Mouse (Mus musculus): ENCODE data around the gene Bace2. TPM values are rescaled to one million over a fixed set of nuclear protein-coding genes. Genes with fewer than 3 reads are reported as not detected.

Gene Bace2
- polyA plus RNA-seq, 1 experiment from 2014 or later, result 4.8 TPM

DNA sequence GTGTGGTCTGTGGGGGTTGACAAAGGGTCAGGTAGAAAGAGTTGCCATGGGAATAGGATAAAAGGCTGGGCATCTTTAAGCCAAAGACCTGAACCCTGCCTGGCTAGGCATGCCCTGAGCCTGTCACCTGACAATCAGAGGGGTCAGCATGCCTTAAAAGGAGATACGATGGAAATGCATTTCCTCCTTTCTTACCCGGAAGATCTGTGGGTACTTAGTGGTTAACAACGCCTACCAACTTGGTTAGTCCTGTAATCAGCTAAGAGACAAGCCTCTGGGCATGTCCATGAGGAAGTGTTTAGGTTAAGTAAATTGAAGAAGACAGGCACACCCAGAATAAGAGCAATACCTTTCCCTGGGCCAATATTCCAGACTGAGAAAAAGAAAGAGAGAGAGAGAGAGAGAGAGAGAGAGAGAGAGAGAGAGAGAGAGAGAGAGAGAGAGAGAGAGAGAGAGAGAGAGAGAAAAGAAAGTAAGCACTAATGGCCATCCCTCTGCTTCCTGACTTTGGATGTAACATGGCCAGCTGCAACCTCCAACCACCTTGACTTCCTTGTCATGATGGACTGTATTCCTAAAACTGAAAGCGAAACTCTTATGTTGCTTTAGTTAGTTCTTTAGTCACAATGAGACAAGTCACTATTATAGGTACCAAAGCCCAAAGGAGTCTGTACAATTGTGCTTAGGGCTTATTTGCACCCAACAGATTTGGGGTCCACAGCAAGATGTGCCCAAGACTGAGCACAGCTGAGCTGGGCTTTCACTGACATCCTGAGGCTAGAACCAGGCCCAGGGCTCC lies 111.7 kb downstream of the Bace2 start:
- no peaks in the 10 kb centered on the region for H3K27me3 ChIP-seq (ENCODE audit: control insufficient read depth, insufficient read depth, low read length)
- no peaks in the 10 kb centered on the region for H3K9me3 ChIP-seq (ENCODE audit: control insufficient read depth, low read length)
- no peaks in the 10 kb centered on the region for H3K4me1 ChIP-seq (ENCODE audit: control insufficient read depth, insufficient read depth, low read length)
- WGBS, result 75% methylated on average over 4 of the region's 4 CpGs
- no peaks in the 10 kb centered on the region for H3K36me3 ChIP-seq (ENCODE audit: control insufficient read depth, insufficient read depth, low read length)
- no peak overlapping the region for H3K4me3 ChIP-seq (replicated peaks; ENCODE audit: low read depth, low read length)
- DNase-seq (no peak), ATAC-seq (ENCODE audit: low FRiP score, low TSS enrichment) (no peak)
- H3K4me2 ChIP-seq (ENCODE audit: low read length), result no peak overlapping the region
- H3K27ac ChIP-seq (replicated peaks; ENCODE audit: low read depth, low read length), result no peak overlapping the region
- H3K9ac ChIP-seq (replicated peaks; ENCODE audit: low read length), result no peak overlapping the region

DNA sequence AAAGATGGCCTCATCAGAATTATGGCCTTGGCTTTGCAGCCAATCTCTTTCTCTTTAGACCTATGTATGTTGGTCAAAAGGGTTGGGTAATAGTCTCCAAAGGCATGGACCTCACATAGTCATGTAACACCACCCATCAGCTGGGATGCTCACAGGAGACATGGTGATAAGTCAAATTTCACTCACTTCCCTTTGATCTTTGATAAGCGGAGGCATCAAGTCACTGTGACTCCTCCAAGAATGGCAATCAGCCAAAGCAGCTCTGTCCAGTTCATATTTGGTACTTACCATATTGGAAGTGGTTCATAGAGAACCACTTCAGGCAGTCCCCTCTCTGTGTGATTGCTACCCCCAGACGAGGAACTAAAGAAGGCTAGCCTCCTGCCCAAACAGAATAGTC lies 118.1 kb downstream of the Bace2 start:
- Histone ChIP-seq H3K9me3 (ENCODE audit: control insufficient read depth, low read length) (no peaks in the 10 kb centered on the region), H3K4me1 (ENCODE audit: control insufficient read depth, insufficient read depth, low read length) (no peaks in the 10 kb centered on the region), H3K27ac (replicated peaks; ENCODE audit: low read depth, low read length) (no peak overlapping the region), H3K4me2 (ENCODE audit: low read length) (no peak overlapping the region), H3K27me3 (ENCODE audit: control insufficient read depth, insufficient read depth, low read length) (no peaks in the 10 kb centered on the region), H3K9ac (replicated peaks; ENCODE audit: low read length) (no peak overlapping the region), H3K36me3 (ENCODE audit: control insufficient read depth, insufficient read depth, low read length) (no peaks in the 10 kb centered on the region), H3K4me3 (replicated peaks; ENCODE audit: low read depth, low read length) (no peak overlapping the region)
- WGBS, result 83% methylated on average over 2 of the region's 2 CpGs
- DNase-seq, result no peak
- no peak for ATAC-seq (ENCODE audit: low FRiP score, low TSS enrichment)

DNA sequence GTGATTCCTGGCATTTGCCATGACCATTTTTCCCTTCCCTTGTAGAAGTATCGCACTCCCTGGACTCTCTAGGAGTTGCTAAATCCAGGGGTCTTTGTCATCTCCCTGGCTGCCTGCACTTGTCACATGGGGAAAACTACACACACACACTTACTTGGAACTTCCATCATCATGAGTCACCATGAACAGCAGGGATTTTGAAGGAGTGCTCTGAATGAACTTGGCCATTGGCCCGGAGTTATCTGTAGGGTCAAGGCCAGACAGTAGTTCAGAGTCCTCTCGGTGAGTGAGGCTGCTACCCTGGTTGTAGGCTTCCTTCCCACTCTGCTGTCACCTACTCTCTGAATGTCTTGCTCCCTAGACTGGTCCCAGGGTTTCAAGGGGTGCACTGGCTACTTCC lies 119.0 kb downstream of the Bace2 start:
- Histone ChIP-seq H3K4me2 (ENCODE audit: low read length) (no peak overlapping the region), H3K27me3 (ENCODE audit: control insufficient read depth, insufficient read depth, low read length) (no peaks in the 10 kb centered on the region), H3K27ac (replicated peaks; ENCODE audit: low read depth, low read length) (no peak overlapping the region), H3K4me1 (ENCODE audit: control insufficient read depth, insufficient read depth, low read length) (no peaks in the 10 kb centered on the region), H3K4me3 (replicated peaks; ENCODE audit: low read depth, low read length) (no peak overlapping the region), H3K36me3 (ENCODE audit: control insufficient read depth, insufficient read depth, low read length) (no peaks in the 10 kb centered on the region), H3K9me3 (ENCODE audit: control insufficient read depth, low read length) (no peaks in the 10 kb centered on the region), H3K9ac (replicated peaks; ENCODE audit: low read length) (no peak overlapping the region)
- ATAC-seq (ENCODE audit: low FRiP score, low TSS enrichment) (no peak), DNase-seq (no peak)
- WGBS, result 93% methylated on average over 3 of the region's 3 CpGs

DNA sequence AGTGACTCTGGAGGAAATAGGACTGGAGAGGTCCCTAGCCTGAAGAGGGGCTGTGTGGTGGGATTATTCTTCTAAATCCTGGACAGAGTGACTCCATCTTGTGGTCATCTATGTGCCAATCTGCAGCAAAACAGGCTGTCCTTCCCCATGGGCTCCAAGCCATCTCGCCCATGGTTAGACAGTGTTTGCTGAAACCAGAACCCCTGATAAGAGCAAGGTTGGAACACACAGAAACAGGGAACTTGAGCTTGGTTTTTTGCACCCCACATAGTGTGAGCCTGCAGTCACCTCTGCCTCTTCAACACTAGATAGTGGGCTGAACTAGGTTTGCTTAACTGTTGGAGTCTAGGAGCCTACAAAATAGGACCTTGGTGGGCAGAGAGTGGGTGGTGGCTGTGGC lies 120.0 kb downstream of the Bace2 start:
- H3K4me1 ChIP-seq (ENCODE audit: control insufficient read depth, insufficient read depth, low read length), result no peaks in the 10 kb centered on the region
- no peak overlapping the region for H3K9ac ChIP-seq (replicated peaks; ENCODE audit: low read length)
- no peaks in the 10 kb centered on the region for H3K36me3 ChIP-seq (ENCODE audit: control insufficient read depth, insufficient read depth, low read length)
- no peak overlapping the region for H3K4me2 ChIP-seq (ENCODE audit: low read length)
- no peak for DNase-seq
- 89% methylated on average over 1 of the region's 1 CpGs for WGBS
- no peak for ATAC-seq (ENCODE audit: low FRiP score, low TSS enrichment)
- H3K4me3 ChIP-seq (replicated peaks; ENCODE audit: low read depth, low read length), result no peak overlapping the region
- H3K27me3 ChIP-seq (ENCODE audit: control insufficient read depth, insufficient read depth, low read length), result no peaks in the 10 kb centered on the region
- H3K27ac ChIP-seq (replicated peaks; ENCODE audit: low read depth, low read length), result no peak overlapping the region
- H3K9me3 ChIP-seq (ENCODE audit: control insufficient read depth, low read length), result no peaks in the 10 kb centered on the region

GRCm38 (mm10) chr16:97478655-97479054 lies 122.1 kb downstream of the Bace2 start:
- no peak for DNase-seq
- Histone ChIP-seq H3K9ac (replicated peaks; ENCODE audit: low read length) (no peak overlapping the region), H3K36me3 (ENCODE audit: control insufficient read depth, insufficient read depth, low read length) (no peaks in the 10 kb centered on the region), H3K4me2 (ENCODE audit: low read length) (no peak overlapping the region), H3K4me3 (replicated peaks; ENCODE audit: low read depth, low read length) (no peak overlapping the region), H3K27ac (replicated peaks; ENCODE audit: low read depth, low read length) (no peak overlapping the region), H3K27me3 (ENCODE audit: control insufficient read depth, insufficient read depth, low read length) (no peaks in the 10 kb centered on the region), H3K9me3 (ENCODE audit: control insufficient read depth, low read length) (no peaks in the 10 kb centered on the region), H3K4me1 (ENCODE audit: control insufficient read depth, insufficient read depth, low read length) (no peaks in the 10 kb centered on the region)
- 87% methylated on average over 2 of the region's 2 CpGs for WGBS
- no peak for ATAC-seq (ENCODE audit: low FRiP score, low TSS enrichment)

DNA sequence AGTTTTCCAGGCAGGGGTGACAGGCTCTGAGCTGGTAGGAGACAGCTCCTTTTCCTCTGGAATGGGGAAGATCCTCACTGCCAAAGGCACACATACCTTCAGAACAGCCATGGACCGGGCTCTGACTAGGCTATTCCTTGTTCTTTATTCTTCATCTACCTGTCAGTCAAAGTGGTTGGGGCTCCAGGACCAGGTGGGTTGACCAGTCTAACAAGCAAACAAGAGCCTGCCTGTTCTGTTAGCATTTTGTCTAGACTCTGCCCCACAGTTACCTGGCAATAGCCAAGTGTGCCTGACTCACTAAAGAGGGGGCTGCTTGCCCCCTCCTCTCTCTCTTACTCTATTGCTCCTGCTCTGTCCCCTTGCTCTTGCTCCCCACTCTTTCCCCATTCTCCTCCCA lies 135.8 kb downstream of the Bace2 start:
- no peak for ATAC-seq (ENCODE audit: low FRiP score, low TSS enrichment)
- no peak overlapping the region for H3K9ac ChIP-seq (replicated peaks; ENCODE audit: low read length)
- no peak overlapping the region for H3K27ac ChIP-seq (replicated peaks; ENCODE audit: low read depth, low read length)
- H3K36me3 ChIP-seq (ENCODE audit: control insufficient read depth, insufficient read depth, low read length), result no peaks in the 10 kb centered on the region
- no peak overlapping the region for H3K4me2 ChIP-seq (ENCODE audit: low read length)
- H3K9me3 ChIP-seq (ENCODE audit: control insufficient read depth, low read length), result no peaks in the 10 kb centered on the region
- H3K4me1 ChIP-seq (ENCODE audit: control insufficient read depth, insufficient read depth, low read length), result no peaks in the 10 kb centered on the region
- no peaks in the 10 kb centered on the region for H3K27me3 ChIP-seq (ENCODE audit: control insufficient read depth, insufficient read depth, low read length)
- no peak for DNase-seq
- no peak overlapping the region for H3K4me3 ChIP-seq (replicated peaks; ENCODE audit: low read depth, low read length)
- 91% methylated on average over 1 of the region's 1 CpGs for WGBS

Other genes with a start within 250 kb of the Bace2 start
- gene Dscam, start 186.0 kb upstream of the Bace2 start, polyA plus RNA-seq (2014; fragmentation: Nextera tagmentation; extraction: Ambion mirVana), result 24.4 and 24.7 TPM in 2 replicates
- 0.99 TPM in 1 of 2 replicates, not detected in the other for gene Mx1, start 106.2 kb downstream of the Bace2 start, polyA plus RNA-seq (2014; fragmentation: Nextera tagmentation; extraction: Ambion mirVana)
- not detected in 2 replicates for gene Fam3b, start 158.1 kb downstream of the Bace2 start, polyA plus RNA-seq (2014; fragmentation: Nextera tagmentation; extraction: Ambion mirVana)